Mouse (Mus musculus) cerebellum, adult 2 months (tissue): ENCODE measurements around the gene Ccnb3.

ENCODE experiments used
- CTCF ChIP-seq: fragments of 200-500 bp; IDR thresholded peaks from 2 replicates; pipeline ENCODE4 v1.5.1; 2011; ENCODE audit warnings: low read depth, mild to moderate bottlenecking, control low read depth, low read length, moderate library complexity, borderline replicate concordance; ENCODE audit not compliant: insufficient read depth
- POLR2A ChIP-seq: fragments of 200-500 bp; IDR thresholded peaks from 2 replicates; pipeline ENCODE4 v1.6.1; 2011; ENCODE audit warnings: low read length, control low read depth, borderline replicate concordance; ENCODE audit not compliant: insufficient read depth

- TF ChIP-seq CTCF (no peak), POLR2A (no peak)
These were observed 25.8 kb upstream of the Ccnb3 start, which contains the start of gene Akap4 for GRCm38 (mm10) chrX:7067219-7067618.
